In the genomic region with DNA sequence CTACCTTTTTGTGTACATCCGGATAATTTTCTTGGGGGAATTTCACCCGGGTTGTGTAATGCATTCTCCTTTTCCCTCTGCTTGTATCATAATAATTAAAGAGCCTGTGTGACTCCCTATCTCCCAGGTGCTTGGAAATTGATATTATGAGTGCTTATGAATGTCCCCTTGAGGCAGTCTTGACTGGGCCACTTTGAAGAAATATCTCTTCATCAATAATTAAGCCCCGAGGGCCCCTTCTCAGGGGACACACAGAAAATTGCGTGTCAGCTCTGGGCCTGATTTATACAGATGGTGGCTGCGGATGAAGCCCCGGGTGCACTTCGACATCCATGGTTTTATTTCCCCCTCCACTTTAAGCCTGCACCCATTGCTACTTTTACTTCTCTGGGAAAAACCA, we compare ENCODE assay signal across 25 mouse cellular contexts. TPM values are rescaled to one million over a fixed set of nuclear protein-coding genes. Genes with fewer than 3 reads are reported as not detected.
"Had no signal": no experiment of that assay in that cellular context is flagged by ENCODE, and none has a peak within 500 bp of the region (broad histone marks: within the 10 kb centered on the region; RNA-seq: fewer than 3 reads in every experiment).

No protein-coding gene starts in this region.

- H3K4me3 ChIP-seq: layer of hippocampus, adult 2 months; limb, embryonic 10.5 days; limb, embryonic 13.5 days; liver, embryonic 12.5 days; liver, embryonic 15.5 days; lung, embryonic 15.5 days; megakaryocyte, embryonic 14.5 days; midbrain, embryonic 15.5 days; myocyte; neural tube, embryonic 13.5 days; stomach, embryonic 15.5 days had no signal

- H3K9ac ChIP-seq: limb, embryonic 13.5 days; liver, embryonic 12.5 days; liver, embryonic 15.5 days; lung, embryonic 15.5 days; midbrain, embryonic 15.5 days; neural tube, embryonic 13.5 days; stomach, embryonic 15.5 days had no signal

- H3K36me3 ChIP-seq: limb, embryonic 10.5 days; limb, embryonic 13.5 days; liver, embryonic 12.5 days; liver, embryonic 15.5 days; lung, embryonic 15.5 days; midbrain, embryonic 15.5 days; neural tube, embryonic 13.5 days; stomach, embryonic 15.5 days had no signal

- H3K4me2 ChIP-seq: limb, embryonic 13.5 days; liver, embryonic 12.5 days; liver, embryonic 15.5 days; lung, embryonic 15.5 days; midbrain, embryonic 11.5 days; midbrain, embryonic 15.5 days; neural tube, embryonic 13.5 days; stomach, embryonic 15.5 days had no signal

- DNase-seq: kidney, adult 2 months; kidney, postnatal 25 days; layer of hippocampus, adult 9-11 months; liver; lung, adult 18-20 months; lung, postnatal 10 days; lung, postnatal 36 days; right cerebral cortex, postnatal 25 days; spleen, adult 18-20 months; thymus, postnatal 25 days had no signal

- H3K27me3 ChIP-seq: limb, embryonic 13.5 days; liver, embryonic 12.5 days; liver, embryonic 15.5 days; lung, embryonic 15.5 days; megakaryocyte, embryonic 14.5 days; midbrain, embryonic 15.5 days; neural tube, embryonic 13.5 days; stomach, embryonic 15.5 days had no signal

- H3K27ac ChIP-seq: kidney, postnatal 0 days; layer of hippocampus, adult 2 months; limb, embryonic 10.5 days; limb, embryonic 13.5 days; liver, embryonic 12.5 days; liver, embryonic 15.5 days; lung, embryonic 15.5 days; midbrain, embryonic 15.5 days; neural tube, embryonic 13.5 days; stomach, embryonic 15.5 days had no signal

- H3K9me3 ChIP-seq: limb, embryonic 10.5 days; limb, embryonic 13.5 days; liver, embryonic 12.5 days; liver, embryonic 15.5 days; lung, embryonic 15.5 days; megakaryocyte, embryonic 14.5 days; midbrain, embryonic 15.5 days; neural tube, embryonic 13.5 days; stomach, embryonic 15.5 days had no signal

- ATAC-seq: intestine, postnatal 0 days; liver, embryonic 12.5 days; midbrain, embryonic 15.5 days had no signal

- H3K4me1 ChIP-seq: limb, embryonic 10.5 days; limb, embryonic 13.5 days; liver, embryonic 12.5 days; liver, embryonic 15.5 days; lung, embryonic 15.5 days; megakaryocyte, embryonic 14.5 days; midbrain, embryonic 15.5 days; neural tube, embryonic 13.5 days; stomach, embryonic 15.5 days had no signal

RNA-seq across cellular contexts. Expression of a gene that starts 8.3 kb away (rescaled TPM):
- total RNA-seq: monocyte, adult 5-6 weeks had no signal
